Mouse (Mus musculus) lung, postnatal 10 days (tissue): ENCODE data around the gene 1700025B11Rik.
"Not testable (repeated sequence)": the region's sequence is repeated elsewhere in the genome, so short reads cannot be mapped to it uniquely, and the experiment has no call there.

Experiments
- DNase-seq: peaks from one replicate; pipeline ENCODE4 v3.0.0; 2021

1700025B11Rik gene

GRCm38 (mm10) chr15:77561792-77562191, at the start of gene 1700025B11Rik:
1700025B11Rik (minus strand) TSS chr15:77561892.
- DNase-seq = no peak

- DNase-seq = no peak
These were observed 44.4 kb upstream of the 1700025B11Rik start for GRCm38 (mm10) chr15:77606069-77606468.

- no peak for DNase-seq
These were observed 37.3 kb upstream of the 1700025B11Rik start, which contains the start of gene Gm36245 for GRCm38 (mm10) chr15:77598958-77599357. Gm36245 (plus strand) TSS chr15:77599258.

- DNase-seq = peak; percentile 12
These were observed 36.7 kb upstream of the 1700025B11Rik start for GRCm38 (mm10) chr15:77598429-77598828.

GRCm38 (mm10) chr15:77595961-77596360, 34.3 kb upstream of the 1700025B11Rik start, which contains the start of gene Apol10b:
Apol10b (minus strand) TSS chr15:77596125.
- DNase-seq = no peak

- no peak for DNase-seq
These were observed 31.9 kb upstream of the 1700025B11Rik start for GRCm38 (mm10) chr15:77593557-77593956.

GRCm38 (mm10) chr15:77590881-77591280, 29.2 kb upstream of the 1700025B11Rik start:
- no peak for DNase-seq

GRCm38 (mm10) chr15:77588981-77589380, 27.3 kb upstream of the 1700025B11Rik start:
- no peak for DNase-seq

GRCm38 (mm10) chr15:77587026-77587425, 25.3 kb upstream of the 1700025B11Rik start:
- DNase-seq = peak; percentile 21

GRCm38 (mm10) chr15:77581681-77582080, 20.0 kb upstream of the 1700025B11Rik start:
- peak; percentile 58 for DNase-seq

GRCm38 (mm10) chr15:77579311-77579710, 17.6 kb upstream of the 1700025B11Rik start:
- DNase-seq = no peak

- no peak for DNase-seq
These were observed 17.1 kb upstream of the 1700025B11Rik start for GRCm38 (mm10) chr15:77578801-77579200.

GRCm38 (mm10) chr15:77563219-77563618, 1.5 kb upstream of the 1700025B11Rik start:
- no peak for DNase-seq

- not testable (repeated sequence) for DNase-seq
These were observed 22.5 kb downstream of the 1700025B11Rik start for GRCm38 (mm10) chr15:77539221-77539620.

GRCm38 (mm10) chr15:77533216-77533615, 28.5 kb downstream of the 1700025B11Rik start, which contains the start of gene Apol7c:
Apol7c (minus strand) TSS chr15:77533316.
- DNase-seq = no peak

- peak; percentile 73 for DNase-seq
These were observed 38.4 kb downstream of the 1700025B11Rik start for GRCm38 (mm10) chr15:77523186-77523843.

GRCm38 (mm10) chr15:77520596-77520995, 41.1 kb downstream of the 1700025B11Rik start:
- DNase-seq = not testable (repeated sequence)
